Mouse (Mus musculus) CH12.LX (cell line): ENCODE results near the gene Brip1. TPM values are rescaled to one million over a fixed set of nuclear protein-coding genes. Genes with fewer than 3 reads are reported as not detected.

Experiments used
- DNase-seq: peaks from one replicate; pipeline ENCODE4 v3.0.0-alpha.2; 2013; ENCODE audit errors: extremely low read depth
- H3K27ac ChIP-seq: 2 replicates; pipeline ENCODE4 v1.5.1; 2012; ENCODE audit warnings: low read depth, mild to moderate bottlenecking, control low read depth, moderate library complexity; ENCODE audit not compliant: insufficient read depth
- H3K27me3 ChIP-seq: replicated peaks from 2 replicates; pipeline ENCODE3; 2012; ENCODE audit warnings: inconsistent platforms
- H3K36me3 ChIP-seq, 2 experiments: replicated peaks in 1 of 2; 2 replicates each; pipeline versions ENCODE3 to v1.6.1; 2012; ENCODE audit warnings: inconsistent platforms in 1 of 2, low read length in 1 of 2, mild to moderate bottlenecking in 1 of 2, mixed read lengths in 1 of 2, moderate library complexity in 1 of 2; ENCODE audit not compliant: control insufficient read depth in 1 of 2, insufficient read depth in 1 of 2
- H3K4me1 ChIP-seq, 2 experiments: 2 replicates each; pipeline ENCODE4 v1.6.1; 2012; ENCODE audit warnings: inconsistent platforms in 1 of 2, moderate library complexity in 1 of 2; ENCODE audit not compliant: insufficient read depth in 2 of 2, control insufficient read depth in 1 of 2
- H3K4me2 ChIP-seq: 2 replicates; pipeline ENCODE4 v1.6.1; 2012; ENCODE audit warnings: low read depth, mild to moderate bottlenecking, control low read depth; ENCODE audit not compliant: poor library complexity, insufficient read depth, severe bottlenecking
- H3K4me3 ChIP-seq, 3 experiments: fragments of 150-350 bp in 1 of 3; sonication (generic) in 1 of 3; replicated peaks in 1 of 3; 2 replicates each; pipeline versions ENCODE3 to v1.5.1; 2011 to 2012; ENCODE audit warnings: low read depth in 2 of 3, low read length in 2 of 3, mild to moderate bottlenecking in 2 of 3, moderate library complexity in 2 of 3, control low read depth in 1 of 3, improper control_type of control experiment in 1 of 3, inconsistent platforms in 1 of 3, mixed read lengths in 1 of 3; ENCODE audit not compliant: poor library complexity in 1 of 3
- H3K79me2 ChIP-seq: replicated peaks from 2 replicates; pipeline ENCODE4 v1.6.1; 2012; ENCODE audit warnings: mild to moderate bottlenecking, moderate library complexity; ENCODE audit not compliant: control insufficient read depth, poor library complexity, insufficient read depth, severe bottlenecking; ENCODE audit errors: extremely low read depth
- H3K9ac ChIP-seq: 2 replicates; pipeline ENCODE4 v1.6.1; 2012; ENCODE audit warnings: low read depth, mild to moderate bottlenecking, control low read depth, moderate library complexity; ENCODE audit not compliant: insufficient read depth
- H3K9me3 ChIP-seq: replicated peaks from 2 replicates; pipeline ENCODE3; 2012; ENCODE audit warnings: low read length, inconsistent platforms, mixed read lengths
- BHLHE40 ChIP-seq: IDR thresholded peaks from 2 replicates; pipeline ENCODE4 v1.6.1; 2011; ENCODE audit warnings: mild to moderate bottlenecking, low read depth, low read length, improper control_type of control experiment
- CTCF ChIP-seq, 2 experiments: IDR thresholded peaks in 1 of 2; conservative IDR thresholded peaks in 1 of 2; 2 replicates each; pipeline ENCODE4 v1.5.1; 2011 to 2012; ENCODE audit warnings: low read depth in 2 of 2, low read length in 2 of 2, improper control_type of control experiment in 1 of 2, inconsistent platforms in 1 of 2, mild to moderate bottlenecking in 1 of 2, moderate library complexity in 1 of 2
- E2F4 ChIP-seq: IDR thresholded peaks from 2 replicates; pipeline ENCODE4 v1.6.1; 2011; ENCODE audit warnings: low read depth, low read length, improper control_type of control experiment; ENCODE audit not compliant: insufficient replicate concordance
- ELF1 ChIP-seq: IDR thresholded peaks from 2 replicates; pipeline ENCODE4 v1.6.1; 2014; ENCODE audit warnings: low read depth, mild to moderate bottlenecking, inconsistent platforms, low read length, improper control_type of control experiment
- EP300 ChIP-seq: IDR thresholded peaks from 2 replicates; pipeline ENCODE4 v1.6.1; 2011; ENCODE audit warnings: low read length, improper control_type of control experiment
- ETS1 ChIP-seq: conservative IDR thresholded peaks from 2 replicates; pipeline ENCODE4 v1.6.1; 2012; ENCODE audit warnings: low read depth, mild to moderate bottlenecking, inconsistent platforms, low read length, improper control_type of control experiment, moderate library complexity
- GABPA ChIP-seq: IDR thresholded peaks from 2 replicates; pipeline ENCODE4 v1.6.1; 2012; ENCODE audit warnings: low read depth, low read length, improper control_type of control experiment, inconsistent platforms; ENCODE audit not compliant: insufficient replicate concordance
- HCFC1 ChIP-seq: IDR thresholded peaks from 2 replicates; pipeline ENCODE4 v1.6.1; 2012; ENCODE audit warnings: low read depth, mild to moderate bottlenecking, inconsistent platforms, low read length, improper control_type of control experiment
- IRF4 ChIP-seq: IDR thresholded peaks from 2 replicates; pipeline ENCODE4 v1.6.1; 2014; ENCODE audit warnings: low read depth, mild to moderate bottlenecking, inconsistent platforms, low read length, improper control_type of control experiment
- JUN ChIP-seq: IDR thresholded peaks from 2 replicates; pipeline ENCODE4 v1.6.1; 2011; ENCODE audit warnings: low read depth, mild to moderate bottlenecking, low read length, improper control_type of control experiment, moderate library complexity; ENCODE audit not compliant: insufficient read depth
- JUND ChIP-seq: conservative IDR thresholded peaks from 2 replicates; pipeline ENCODE4 v1.6.1; 2011; ENCODE audit warnings: low read depth, low read length, improper control_type of control experiment
- MAFK ChIP-seq: IDR thresholded peaks from 2 replicates; pipeline ENCODE4 v1.6.1; 2011; ENCODE audit warnings: low read length, improper control_type of control experiment; ENCODE audit not compliant: insufficient replicate concordance
- MAX ChIP-seq: IDR thresholded peaks from 2 replicates; pipeline ENCODE4 v1.6.1; 2011; ENCODE audit warnings: low read length, improper control_type of control experiment
- MAZ ChIP-seq: IDR thresholded peaks from 2 replicates; pipeline ENCODE4 v1.6.1; 2012; ENCODE audit warnings: low read depth, mild to moderate bottlenecking, inconsistent platforms, low read length, improper control_type of control experiment, moderate library complexity
- NELFE ChIP-seq: IDR thresholded peaks from 2 replicates; pipeline ENCODE4 v1.6.1; 2011; ENCODE audit warnings: low read depth, low read length, improper control_type of control experiment
- POLR2AphosphoS2 ChIP-seq: IDR thresholded peaks from 2 replicates; pipeline ENCODE4 v1.6.1; 2011; ENCODE audit warnings: low read depth, low read length, improper control_type of control experiment
- RAD21 ChIP-seq: IDR thresholded peaks from 2 replicates; pipeline ENCODE4 v1.6.1; 2011; ENCODE audit warnings: low read depth, mild to moderate bottlenecking, low read length, improper control_type of control experiment, moderate library complexity
- RCOR1 ChIP-seq: conservative IDR thresholded peaks from 2 replicates; pipeline ENCODE4 v1.6.1; 2012; ENCODE audit warnings: low read depth, mild to moderate bottlenecking, inconsistent platforms, low read length, improper control_type of control experiment
- SMC3 ChIP-seq: IDR thresholded peaks from 2 replicates; pipeline ENCODE4 v1.6.1; 2011; ENCODE audit warnings: low read depth, low read length, improper control_type of control experiment
- TCF12 ChIP-seq: IDR thresholded peaks from 2 replicates; pipeline ENCODE4 v1.6.1; 2014; ENCODE audit warnings: low read depth, mild to moderate bottlenecking, inconsistent platforms, low read length, improper control_type of control experiment
- ZKSCAN1 ChIP-seq: IDR thresholded peaks from 2 replicates; pipeline ENCODE4 v1.6.1; 2012; ENCODE audit warnings: low read depth, inconsistent platforms, low read length, improper control_type of control experiment, borderline replicate concordance
- ZNF384 ChIP-seq: IDR thresholded peaks from 2 replicates; pipeline ENCODE4 v1.6.1; 2012; ENCODE audit warnings: low read depth, low read length, improper control_type of control experiment, inconsistent platforms
- dilution Hi-C: fragments of 300-500 bp; cut with MboI; formaldehyde crosslinking; loops from 2 replicates; pipeline ENCODE4 v1.14.3; 2020; ENCODE audit warnings: low sequenced_read_pairs; ENCODE audit not compliant: extremely low pct_unique_long_range_greater_than_20kb, extremely low pct_ligation_motif_present
- in situ Hi-C: fragments of 300-500 bp; cut with MboI; formaldehyde crosslinking; loops from 3 replicates; pipeline ENCODE4 v1.14.3; 2019; ENCODE audit warnings: low sequenced_read_pairs, low pct_ligation_motif_present, low pct_unique_long_range_greater_than_20kb, mixed read lengths
- polyA plus RNA-seq: library from polyadenylated mRNA; unstranded; fragments of >175 nt; gene quantifications from 2 replicates; pipeline ENCODE4 v1.2.1, GENCODE M21; 2012; ENCODE audit warnings: low read depth; ENCODE audit not compliant: insufficient read length
- total RNA-seq, 2 experiments: library from RNA; depleted of rRNA; stranded (reverse); fragments of 300-350 nt in 1 of 2; fragments of >200 nt in 1 of 2; gene quantifications; 2 replicates each; pipeline ENCODE4 v1.2.3; 2012 to 2014

Brip1 gene
- total and polyA plus RNA-seq, 3 experiments, result 21.1 to 26.1 (median 24.9) TPM

DNA sequence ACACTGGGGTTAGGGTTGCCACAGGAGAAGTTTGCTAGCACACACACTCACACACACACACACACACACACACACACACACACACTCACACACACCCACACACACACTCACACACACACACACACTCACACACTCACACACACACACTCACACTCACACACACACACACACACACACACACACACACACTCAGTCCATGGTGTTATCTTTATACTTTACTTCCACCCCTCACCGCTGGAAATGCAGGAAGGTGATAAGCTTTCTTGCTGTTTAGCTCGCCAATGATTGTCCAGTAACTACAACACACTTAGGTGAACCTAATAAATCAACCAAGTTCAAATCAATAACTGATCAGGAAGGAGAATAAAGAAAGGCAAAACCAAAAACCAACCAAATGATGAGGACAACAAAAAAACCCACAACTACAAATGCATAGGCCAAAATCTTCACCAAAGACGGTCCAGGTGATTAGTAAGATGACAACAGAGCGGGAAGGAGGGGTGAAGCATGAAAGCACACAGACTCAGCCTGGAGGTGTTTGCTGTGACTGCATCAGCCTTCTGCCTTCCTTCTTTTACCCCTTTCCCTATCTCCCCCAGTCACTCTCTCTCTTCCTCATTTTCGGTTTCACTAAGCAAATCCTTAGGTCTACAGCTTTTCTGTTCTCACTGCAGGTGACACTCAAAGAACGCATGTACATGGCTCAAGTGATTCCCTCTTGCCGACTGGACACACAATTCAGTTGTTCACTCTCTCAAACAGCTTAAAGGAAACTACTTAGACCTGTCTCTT, 83.7 kb downstream of the Brip1 start:
- peak overlapping the region in 1 of 3 experiments; percentile 19 for H3K4me3 ChIP-seq
- H3K79me2 ChIP-seq, result no peaks in the 10 kb centered on the region
- H3K4me1 ChIP-seq, result peaks cover 8 to 25% of the 10 kb centered on the region in 2 experiments
- H3K4me2 ChIP-seq, result no peak overlapping the region
- no peaks in the 10 kb centered on the region for H3K27me3 ChIP-seq
- DNase-seq, result peak; percentile 54
- dilution Hi-C loops, result no loop called here
- no peak overlapping the region for H3K27ac ChIP-seq
- H3K36me3 ChIP-seq, result peaks cover 0 to 23% of the 10 kb centered on the region in 2 experiments
- H3K9ac ChIP-seq, result no peak overlapping the region
- TF ChIP-seq ZNF384 (no peak), ETS1 (peak; percentile 30; the same call in 1 of the 2 replicates), IRF4 (peak; percentile 75; the same call in 1 of the 2 replicates), JUND (peak; percentile 22; the same call in 1 of the 2 replicates), MAX (no peak), BHLHE40 (peak; percentile 62), RCOR1 (0 out of 2 replicates have a peak, but pooled peaks have one; percentile 47), EP300 (peak; percentile 74)
- TF ChIP-seq, all 38 proteins: peak for 6
- in situ Hi-C loops, result no loop called here
- H3K9me3 ChIP-seq, result no peaks in the 10 kb centered on the region

DNA sequence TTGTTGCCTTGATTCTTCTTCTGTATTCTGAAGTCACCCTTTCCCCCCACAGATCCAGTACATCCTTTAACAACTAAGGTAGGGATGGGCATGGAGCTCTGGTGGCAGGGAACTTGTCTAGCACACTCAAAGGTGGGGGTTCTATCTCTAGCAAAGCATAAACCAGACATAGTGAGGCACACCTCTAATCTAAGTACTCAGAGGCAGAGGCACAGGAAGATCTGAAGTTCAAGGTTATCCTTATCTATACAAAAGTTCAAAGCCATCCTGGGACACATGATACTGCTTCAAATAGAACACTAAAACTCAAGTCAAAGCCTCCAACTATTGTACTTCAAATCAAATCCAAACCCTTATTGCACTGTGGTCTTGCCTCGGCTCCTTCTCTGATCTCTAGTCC, 85.0 kb downstream of the Brip1 start:
- H3K27me3 ChIP-seq, result no peaks in the 10 kb centered on the region
- no peaks in the 10 kb centered on the region for H3K9me3 ChIP-seq
- DNase-seq, result no peak
- in situ Hi-C loops, result no loop called here
- H3K4me3 ChIP-seq, result no peak overlapping the region
- H3K36me3 ChIP-seq, result peaks cover 0 to 23% of the 10 kb centered on the region in 2 experiments
- no peak overlapping the region for H3K4me2 ChIP-seq
- H3K79me2 ChIP-seq, result no peaks in the 10 kb centered on the region
- no peak overlapping the region for H3K27ac ChIP-seq
- dilution Hi-C loops, result no loop called here
- H3K4me1 ChIP-seq, result peaks cover 8 to 25% of the 10 kb centered on the region in 2 experiments
- TF ChIP-seq POLR2AphosphoS2, result no peak
- TF ChIP-seq SMC3, result no peak
- no peak for TF ChIP-seq CTCF (conservative IDR thresholded peaks at IDR 0.05 in 1 of 2, IDR thresholded peaks at IDR 0.05 in 1 of 2; ENCODE audit: low read depth in 2 of 2, low read length in 2 of 2)
- TF ChIP-seq, all 38 proteins: peak for 0
- H3K9ac ChIP-seq, result no peak overlapping the region

DNA sequence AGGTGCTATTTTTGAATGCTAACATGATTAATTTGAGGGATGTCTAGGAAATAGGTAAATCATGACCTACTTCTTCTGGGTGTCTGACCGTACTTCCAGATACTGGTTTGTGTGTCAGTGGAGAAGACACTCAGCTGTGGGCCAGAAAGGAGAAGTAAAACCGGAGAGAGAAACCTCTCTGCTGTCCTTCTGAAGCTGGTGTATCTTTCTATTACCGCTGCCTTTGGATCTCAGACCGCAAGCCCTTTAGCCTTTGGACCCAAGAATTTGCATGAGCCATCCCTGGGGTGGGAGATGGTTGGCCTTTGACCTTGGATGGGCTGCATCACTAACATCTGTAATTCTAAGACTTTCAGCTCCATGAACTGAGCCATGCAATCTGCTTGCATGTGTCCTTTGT, 93.7 kb downstream of the Brip1 start:
- Histone ChIP-seq H3K4me3 (no peak overlapping the region), H3K36me3 (peaks cover 14 to 40% of the 10 kb centered on the region in 2 experiments), H3K9ac (no peak overlapping the region), H3K79me2 (no peaks in the 10 kb centered on the region), H3K4me2 (peak overlapping the region; percentile 27; the same call in 1 of the 2 replicates), H3K27me3 (no peaks in the 10 kb centered on the region), H3K9me3 (no peaks in the 10 kb centered on the region), H3K4me1 (peaks cover 13 to 23% of the 10 kb centered on the region in 2 experiments), H3K27ac (no peak overlapping the region)
- in situ Hi-C loops, result no loop called here
- dilution Hi-C loops, result no loop called here
- peak; percentile 89 for DNase-seq
- TF ChIP-seq TCF12 (peak; percentile 81), RAD21 (no peak; the same call in none of the 2 replicates), MAZ (peak; percentile 39; the same call in 1 of the 2 replicates), SMC3 (peak; percentile 17), MAFK (peak; percentile 94), IRF4 (peak; percentile 93), HCFC1 (no peak), ELF1 (0 out of 2 replicates have a peak, but pooled peaks have one; percentile 21), MAX (peak; percentile 55; the same call in 1 of the 2 replicates), E2F4 (no peak), CTCF (conservative IDR thresholded peaks at IDR 0.05 in 1 of 2, IDR thresholded peaks at IDR 0.05 in 1 of 2; ENCODE audit: low read depth in 2 of 2, low read length in 2 of 2) (no peak), JUN (peak; percentile 42; the same call in 1 of the 2 replicates), NELFE (no peak), EP300 (peak; percentile 96), BHLHE40 (peak; percentile 69; the same call in 1 of the 2 replicates), GABPA (no peak), ZKSCAN1 (no peak)
